Comparison of ENCODE assay signal across 17 mouse cellular contexts in the genomic region with DNA sequence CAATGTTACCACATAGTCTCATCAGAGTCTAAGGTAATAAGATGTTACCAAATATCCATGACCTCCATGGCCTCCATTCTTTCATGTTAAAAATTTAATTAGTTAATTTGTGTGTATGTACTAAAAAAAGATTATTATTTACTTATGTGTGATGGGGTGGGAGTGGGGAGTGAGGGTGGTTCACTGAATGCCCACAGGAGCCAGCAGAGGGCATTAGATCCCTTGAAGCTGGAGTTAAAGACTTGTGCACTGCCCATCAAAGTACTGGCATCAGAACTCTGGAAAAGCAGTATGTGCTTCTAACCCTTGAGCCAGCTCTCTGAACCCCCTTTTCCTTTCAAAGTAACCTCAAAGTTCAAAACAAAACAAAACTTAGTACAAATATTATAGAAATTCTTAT. TPM values are rescaled to one million over a fixed set of nuclear protein-coding genes. Genes with fewer than 3 reads are reported as not detected.
DNase-seq lines count a peak whose midpoint lies in the region; ATAC-seq and TF ChIP-seq lines count a peak whose summit lies in the region.
"Had no signal": no experiment of that assay in that cellular context is flagged by ENCODE, and none has a peak within 500 bp of the region (broad histone marks: within the 10 kb centered on the region; RNA-seq: fewer than 3 reads in every experiment).

No protein-coding gene starts in this region.

- H3K36me3 ChIP-seq in hindbrain, postnatal 0 days (ENCODE audit: insufficient read depth, low read length) = peaks cover 11% of the 10 kb centered on the region; the same call in 1 of the 2 replicates
- peaks cover 54% of the 10 kb centered on the region for H3K36me3 ChIP-seq in hindbrain, embryonic 14.5 days (replicated peaks; ENCODE audit: control insufficient read depth, insufficient read depth)
- H3K36me3 ChIP-seq in lung, embryonic 14.5 days (ENCODE audit: insufficient read depth) = peaks cover 26% of the 10 kb centered on the region
- peaks cover 0 to 28% of the 10 kb centered on the region in 2 experiments; a peak in 3 of 4 replicates for H3K36me3 ChIP-seq in MEL (ENCODE audit: control insufficient read depth in 1 of 2, insufficient read depth in 2 of 2, low read length in 2 of 2)

- TF ChIP-seq RAD21 in MEL (IDR thresholded peaks at IDR 0.05; ENCODE audit: low read depth, low read length) = no peak; the same call in none of the 2 replicates

- no peaks in the 10 kb centered on the region for H3K4me1 ChIP-seq in hindbrain, postnatal 0 days (ENCODE audit: insufficient read depth, low read length)
- no peaks in the 10 kb centered on the region for H3K4me1 ChIP-seq in hindbrain, embryonic 14.5 days (replicated peaks; ENCODE audit: control insufficient read depth, insufficient read depth, low read length)
- no peaks in the 10 kb centered on the region for H3K4me1 ChIP-seq in lung, embryonic 14.5 days (ENCODE audit: insufficient read depth)
- H3K4me1 ChIP-seq in MEL (ENCODE audit: control insufficient read depth in 1 of 2, insufficient read depth in 2 of 2, low read length in 2 of 2) = no peaks in the 10 kb centered on the region; a peak in 1 of 4 replicates
- H3K4me1 ChIP-seq: heart, embryonic 10.5 days; kidney, embryonic 15.5 days had no signal

- no peak overlapping the region for H3K4me3 ChIP-seq in hindbrain, postnatal 0 days (ENCODE audit: low read length)
- no peak overlapping the region for H3K4me3 ChIP-seq in hindbrain, embryonic 14.5 days (replicated peaks; ENCODE audit: low read length)
- H3K4me3 ChIP-seq in lung, embryonic 14.5 days (ENCODE audit: low read depth, low read length) = no peak overlapping the region
- no peak overlapping the region for H3K4me3 ChIP-seq in MEL (ENCODE audit: control insufficient read depth in 1 of 2, insufficient read depth in 1 of 2, low read depth in 2 of 2, low read length in 2 of 2)
- H3K4me3 ChIP-seq: heart, embryonic 10.5 days; kidney, embryonic 15.5 days had no signal

- ATAC-seq in hindbrain, postnatal 0 days = no peak
- ATAC-seq in hindbrain, embryonic 14.5 days (ENCODE audit: low FRiP score) = no peak
- ATAC-seq in lung, embryonic 14.5 days (ENCODE audit: insufficient read depth) = no peak
- peak; percentile 18; the same call in 1 of the 2 replicates for ATAC-seq in megakaryocyte, adult 5-6 weeks (ENCODE audit: poor library complexity, severe bottlenecking)
- ATAC-seq: midbrain, embryonic 16.5 days had no signal

- no peak for TF ChIP-seq EP300 in MEL (IDR thresholded peaks at IDR 0.05; ENCODE audit: low read depth in 1 of 2, low read length in 2 of 2)

- H3K4me2 ChIP-seq in hindbrain, postnatal 0 days (ENCODE audit: low read depth, low read length) = no peak overlapping the region
- H3K4me2 ChIP-seq in hindbrain, embryonic 14.5 days (replicated peaks) = no peak overlapping the region
- H3K4me2 ChIP-seq in lung, embryonic 14.5 days = no peak overlapping the region
- H3K4me2 ChIP-seq: kidney, embryonic 15.5 days had no signal

- no peak for DNase-seq in hindbrain, postnatal 0 days (ENCODE audit: low spot score)
- DNase-seq in hindbrain, embryonic 14.5 days (ENCODE audit: low spot score) = no peak
- peak; percentile 12 for DNase-seq in lung, embryonic 14.5 days
- no peak for DNase-seq in lung, postnatal 25 days (ENCODE audit: low spot score)
- no peak for DNase-seq in MEL (ENCODE audit: low read depth, low spot score)
- no peak for DNase-seq in right cerebral cortex, adult 18-20 months
- DNase-seq: adrenal gland, postnatal 10 days; cerebellum, postnatal 14 days; gastrocnemius, postnatal 10 days; heart, postnatal 36 days; lung, postnatal 10 days; right cerebral cortex, postnatal 25 days; thymus, adult 18-20 months had no signal

- no peak overlapping the region for H3K9ac ChIP-seq in hindbrain, postnatal 0 days (replicated peaks; ENCODE audit: low read length)
- H3K9ac ChIP-seq in hindbrain, embryonic 14.5 days = no peak overlapping the region
- H3K9ac ChIP-seq in lung, embryonic 14.5 days = no peak overlapping the region
- H3K9ac ChIP-seq in MEL (ENCODE audit: control insufficient read depth, low read depth, low read length, poor library complexity, severe bottlenecking) = no peak overlapping the region
- H3K9ac ChIP-seq: kidney, embryonic 15.5 days had no signal

- no peaks in the 10 kb centered on the region; the same call in 1 of the 2 replicates for H3K79me2 ChIP-seq in MEL (ENCODE audit: control insufficient read depth, insufficient read depth, low read length, poor library complexity)

- TF ChIP-seq CTCF in hindbrain, postnatal 0 days (IDR thresholded peaks at IDR 0.05; ENCODE audit: low read depth) = peak; percentile 43
- peak; percentile 23; the same call in 1 of the 2 replicates for TF ChIP-seq CTCF in lung, embryonic 14.5 days (IDR thresholded peaks at IDR 0.05; ENCODE audit: low read depth)
- peak in 2 of 3 experiments; percentile 28 to 30; a peak in 3 of 6 replicates for TF ChIP-seq CTCF in MEL (IDR thresholded peaks at IDR 0.05 in 2 of 3, conservative IDR thresholded peaks at IDR 0.05 in 1 of 3; ENCODE audit: control insufficient read depth in 1 of 3, insufficient read depth in 1 of 3, low read depth in 2 of 3, low read length in 3 of 3, poor library complexity in 1 of 3, severe bottlenecking in 1 of 3)

- TF ChIP-seq POLR2A in MEL (IDR thresholded peaks at IDR 0.05; ENCODE audit: control insufficient read depth in 1 of 2, insufficient read depth in 1 of 2, low read depth in 1 of 2, low read length in 2 of 2, poor library complexity in 1 of 2) = no peak

- no peaks in the 10 kb centered on the region for H3K27me3 ChIP-seq in hindbrain, postnatal 0 days (ENCODE audit: insufficient read depth, low read length)
- H3K27me3 ChIP-seq in hindbrain, embryonic 14.5 days (ENCODE audit: control insufficient read depth, insufficient read depth, low read length) = no peaks in the 10 kb centered on the region
- H3K27me3 ChIP-seq in lung, embryonic 14.5 days (ENCODE audit: insufficient read depth, low read length) = no peaks in the 10 kb centered on the region
- H3K27me3 ChIP-seq in MEL (ENCODE audit: control insufficient read depth in 1 of 2, insufficient read depth in 2 of 2, low read length in 2 of 2) = no peaks in the 10 kb centered on the region
- H3K27me3 ChIP-seq: kidney, embryonic 15.5 days had no signal

- H3K27ac ChIP-seq in hindbrain, postnatal 0 days = no peak overlapping the region
- no peak overlapping the region for H3K27ac ChIP-seq in hindbrain, embryonic 14.5 days
- no peak overlapping the region for H3K27ac ChIP-seq in lung, embryonic 14.5 days (ENCODE audit: low read depth)
- no peak overlapping the region for H3K27ac ChIP-seq in MEL (ENCODE audit: control insufficient read depth, low read depth, low read length)
- H3K27ac ChIP-seq: heart, embryonic 10.5 days; kidney, embryonic 15.5 days had no signal

- H3K9me3 ChIP-seq in hindbrain, postnatal 0 days (ENCODE audit: low read length) = no peaks in the 10 kb centered on the region
- no peaks in the 10 kb centered on the region for H3K9me3 ChIP-seq in hindbrain, embryonic 14.5 days (ENCODE audit: control insufficient read depth, low read length)
- no peaks in the 10 kb centered on the region for H3K9me3 ChIP-seq in lung, embryonic 14.5 days (ENCODE audit: low read depth, low read length)
- no peaks in the 10 kb centered on the region for H3K9me3 ChIP-seq in MEL (replicated peaks; ENCODE audit: insufficient read depth, low read length)
- H3K9me3 ChIP-seq: heart, embryonic 10.5 days; kidney, embryonic 15.5 days had no signal

TF ChIP-seq in MEL, 35 proteins besides CTCF, POLR2A, EP300 and RAD21 (continues in another document):
- TF ChIP-seq ETS1 (IDR thresholded peaks at IDR 0.05; ENCODE audit: low read depth, low read length) (no peak), GATA1 (IDR thresholded peaks at IDR 0.05; ENCODE audit: low read depth, low read length) (no peak), MYC (IDR thresholded peaks at IDR 0.05; ENCODE audit: low read depth, low read length) (no peak), BHLHE40 (IDR thresholded peaks at IDR 0.05; ENCODE audit: borderline replicate concordance, low read depth, low read length) (no peak), ZC3H11A (IDR thresholded peaks at IDR 0.05; ENCODE audit: low read depth, low read length) (no peak), MAX (IDR thresholded peaks at IDR 0.05; ENCODE audit: low read length) (no peak), KAT2A (conservative IDR thresholded peaks at IDR 0.05; ENCODE audit: low read depth, low read length) (no peak), USF1 (IDR thresholded peaks at IDR 0.05; ENCODE audit: low read depth, low read length) (no peak), NRF1 (IDR thresholded peaks at IDR 0.05; ENCODE audit: insufficient read depth, low read depth, low read length, poor library complexity, severe bottlenecking) (no peak), TAL1 (IDR thresholded peaks at IDR 0.05; ENCODE audit: low read length) (no peak), USF2 (IDR thresholded peaks at IDR 0.05; ENCODE audit: borderline replicate concordance in 1 of 2, insufficient read depth in 1 of 2, low read depth in 1 of 2, low read length in 2 of 2) (no peak), MYB (IDR thresholded peaks at IDR 0.05; ENCODE audit: low read depth, low read length) (no peak), TBP (IDR thresholded peaks at IDR 0.05; ENCODE audit: low read depth, low read length) (no peak)

RNA-seq across cellular contexts. Expression of a gene that starts 39.9 kb away (rescaled TPM):
- total RNA-seq in hindbrain, postnatal 0 days (2014; rRNA removed) = 87.3 and 92.2 TPM in 2 replicates
- 39.7 and 43.9 TPM in 2 replicates for polyA plus RNA-seq in hindbrain, postnatal 0 days (2015; fragmentation: Nextera tagmentation; extraction: Ambion mirVana)
- 70.8 and 82.7 TPM in 2 replicates for polyA plus RNA-seq in hindbrain, embryonic 14.5 days (2014; fragmentation: Nextera tagmentation; extraction: Ambion mirVana)
- polyA plus RNA-seq in lung, embryonic 14.5 days (2014; fragmentation: Nextera tagmentation; extraction: Ambion mirVana) = 35.0 and 38.1 TPM in 2 replicates
- total RNA-seq in MEL (2012; rRNA removed) = 18.9 and 22.4 TPM in 2 replicates
- 100 to 1,000 TPM in 1 of 2 experiments, 10 to 100 TPM in 1; 87.9 to 230 TPM for polyA plus RNA-seq in MEL (2012; ENCODE audit: insufficient read depth in 1 of 2, insufficient read length in 2 of 2, low read depth in 1 of 2, low replicate concordance in 2 of 2, missing spikeins in 1 of 2)
- 15.9 and 20.6 TPM in 2 replicates for total RNA-seq in megakaryocyte, adult 5-6 weeks (2015)
- 15.5 and 35.4 TPM in 2 replicates for total RNA-seq in megakaryocyte, adult 5-6 weeks (2017)

RNA-seq across cellular contexts. Expression of a gene that starts 54.5 kb away (rescaled TPM):
- total RNA-seq in hindbrain, postnatal 0 days (2014; rRNA removed) = 122 and 126 TPM in 2 replicates
- polyA plus RNA-seq in hindbrain, postnatal 0 days (2015; fragmentation: Nextera tagmentation; extraction: Ambion mirVana) = 187 and 189 TPM in 2 replicates
- polyA plus RNA-seq in hindbrain, embryonic 14.5 days (2014; fragmentation: Nextera tagmentation; extraction: Ambion mirVana) = 202 and 238 TPM in 2 replicates
- 88.1 and 90.4 TPM in 2 replicates for polyA plus RNA-seq in lung, embryonic 14.5 days (2014; fragmentation: Nextera tagmentation; extraction: Ambion mirVana)
- 21.3 and 25.1 TPM in 2 replicates for total RNA-seq in MEL (2012; rRNA removed)
- 10 to 100 TPM in 1 of 2 experiments, not detected in 1; 33.7 TPM for polyA plus RNA-seq in MEL (2012; ENCODE audit: insufficient read depth in 1 of 2, insufficient read length in 2 of 2, low read depth in 1 of 2, low replicate concordance in 2 of 2, missing spikeins in 1 of 2)
- total RNA-seq in megakaryocyte, adult 5-6 weeks (2015) = 10.6 and 15.8 TPM in 2 replicates
- total RNA-seq in megakaryocyte, adult 5-6 weeks (2017) = 30.6 and 35.4 TPM in 2 replicates
